In the genomic region with DNA sequence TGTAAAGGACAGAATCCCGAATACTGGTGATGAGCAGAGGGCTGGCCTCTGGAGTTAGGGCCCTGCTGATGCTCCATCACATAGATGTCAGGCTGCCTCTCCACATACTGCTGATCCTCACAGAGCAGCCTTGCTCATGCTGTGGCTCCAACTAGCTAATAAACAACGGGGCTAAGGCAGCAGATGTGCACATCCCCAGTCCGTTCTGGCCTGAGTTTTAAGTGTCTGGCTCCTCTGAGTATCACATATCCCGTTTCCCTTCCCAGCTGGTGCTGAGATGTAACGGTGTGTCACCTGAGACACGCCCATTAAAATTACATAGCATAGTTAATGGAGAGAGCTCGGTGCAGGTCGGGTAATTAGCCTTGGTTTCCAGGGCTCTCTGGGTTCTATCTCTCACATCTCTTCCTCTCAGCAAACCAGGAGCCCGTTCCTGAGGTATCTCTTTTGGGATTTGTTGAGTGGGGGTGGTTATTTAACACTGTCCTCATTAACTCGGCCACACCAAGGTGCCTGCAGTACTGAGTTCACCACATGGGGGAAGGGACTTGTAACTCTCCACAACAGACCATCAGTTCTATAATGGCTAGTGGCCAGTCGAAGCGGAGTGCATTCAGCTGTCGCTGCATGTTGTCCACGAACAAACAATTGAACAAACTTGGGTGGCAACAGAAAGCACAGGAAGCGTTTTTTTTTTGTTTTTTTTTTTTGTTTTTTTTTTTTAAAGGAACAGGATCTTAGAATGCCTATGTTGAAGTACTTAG, we compare ENCODE assay signal across 8 mouse cellular contexts.
A peak's percentile ranks its signal among the peaks of the same experiment; 100 is the strongest.
DNase-seq lines count a peak whose midpoint lies in the region; ATAC-seq and TF ChIP-seq lines count a peak whose summit lies in the region.

No protein-coding gene starts in this region.

- TF ChIP-seq CTCF in kidney, adult 2 months (conservative IDR thresholded peaks at IDR 0.05; ENCODE audit: insufficient read depth, insufficient read length, low read depth, low read length) = no peak
- peak; percentile 41 for TF ChIP-seq CTCF in intestine, postnatal 0 days (IDR thresholded peaks at IDR 0.05; ENCODE audit: low read depth)

- peak; percentile 43 for DNase-seq in kidney, adult 2 months
- DNase-seq in kidney, adult 18-20 months = no peak
- peak; percentile 21 for DNase-seq in embryonic facial prominence, embryonic 11.5 days (ENCODE audit: low spot score)
- no peak for DNase-seq in natural killer cell, adult 2 months (ENCODE audit: low spot score in 2 of 2)

- no peaks in the 10 kb centered on the region for H3K27me3 ChIP-seq in kidney, adult 2 months (replicated peaks; ENCODE audit: control insufficient read depth, insufficient read depth, low read length)
- H3K27me3 ChIP-seq in embryonic facial prominence, embryonic 11.5 days (ENCODE audit: control insufficient read depth, insufficient read depth, low read length) = no peaks in the 10 kb centered on the region
- no peaks in the 10 kb centered on the region for H3K27me3 ChIP-seq in intestine, postnatal 0 days (replicated peaks; ENCODE audit: control insufficient read depth, insufficient read depth, low read length)
- H3K27me3 ChIP-seq in midbrain, embryonic 16.5 days (ENCODE audit: control insufficient read depth, insufficient read depth, low read depth, low read length) = no peaks in the 10 kb centered on the region

- H3K4me2 ChIP-seq in embryonic facial prominence, embryonic 11.5 days (ENCODE audit: low read depth, low read length) = no peak overlapping the region
- no peak overlapping the region for H3K4me2 ChIP-seq in intestine, postnatal 0 days (replicated peaks; ENCODE audit: low read depth)
- H3K4me2 ChIP-seq in midbrain, embryonic 16.5 days (ENCODE audit: low read length) = no peak overlapping the region

- H3K9me3 ChIP-seq in embryonic facial prominence, embryonic 11.5 days (replicated peaks; ENCODE audit: control insufficient read depth, low read length) = no peaks in the 10 kb centered on the region
- no peaks in the 10 kb centered on the region for H3K9me3 ChIP-seq in intestine, postnatal 0 days (ENCODE audit: control insufficient read depth)
- no peaks in the 10 kb centered on the region for H3K9me3 ChIP-seq in midbrain, embryonic 16.5 days (replicated peaks; ENCODE audit: control insufficient read depth, low read length, poor library complexity, severe bottlenecking)

- 28% methylated on average over 15 of the region's 15 CpGs for WGBS in kidney, adult 2 months
- 36% methylated on average over 15 of the region's 15 CpGs for WGBS in embryonic facial prominence, embryonic 11.5 days
- 46% methylated on average over 15 of the region's 15 CpGs for WGBS in intestine, postnatal 0 days
- WGBS in midbrain, embryonic 16.5 days = 45% methylated on average over 15 of the region's 15 CpGs

- no peak for TF ChIP-seq POLR2A in kidney, adult 2 months (IDR thresholded peaks at IDR 0.05; ENCODE audit: low read depth, low read length)

- ATAC-seq in embryonic facial prominence, embryonic 11.5 days (replicated peaks; ENCODE audit: insufficient number of reproducible peaks, low FRiP score, low TSS enrichment, low read depth) = peak; percentile 74
- 0 out of 2 replicates have a peak, but pooled peaks have one; percentile 33 for ATAC-seq in intestine, postnatal 0 days
- peak; percentile 64 for ATAC-seq in midbrain, embryonic 16.5 days
- no peak for ATAC-seq in megakaryocyte-erythroid progenitor cell, adult 5-6 weeks (replicated peaks; ENCODE audit: low FRiP score, low TSS enrichment, poor library complexity, severe bottlenecking)
- no peak for ATAC-seq in erythroid progenitor cell, adult 5-6 weeks (replicated peaks; ENCODE audit: low FRiP score, poor library complexity, severe bottlenecking)

- H3K27ac ChIP-seq in kidney, adult 2 months (ENCODE audit: insufficient read depth, low read depth, low read length) = no peak overlapping the region
- H3K27ac ChIP-seq in embryonic facial prominence, embryonic 11.5 days (replicated peaks; ENCODE audit: low read depth, low read length) = no peak overlapping the region
- H3K27ac ChIP-seq in intestine, postnatal 0 days (ENCODE audit: low read depth, low read length) = no peak overlapping the region
- no peak overlapping the region for H3K27ac ChIP-seq in midbrain, embryonic 16.5 days (ENCODE audit: low read length)

- H3K4me1 ChIP-seq in kidney, adult 2 months (ENCODE audit: control insufficient read depth, insufficient read depth, low read length) = peaks cover 17% of the 10 kb centered on the region
- peaks cover 3% of the 10 kb centered on the region for H3K4me1 ChIP-seq in embryonic facial prominence, embryonic 11.5 days (ENCODE audit: control insufficient read depth, insufficient read depth, low read length)
- peaks cover 6% of the 10 kb centered on the region; the same call in 1 of the 2 replicates for H3K4me1 ChIP-seq in intestine, postnatal 0 days (replicated peaks; ENCODE audit: control insufficient read depth, insufficient read depth, low read length)
- H3K4me1 ChIP-seq in midbrain, embryonic 16.5 days (ENCODE audit: control insufficient read depth, insufficient read depth, low read length) = peaks cover 7% of the 10 kb centered on the region; the same call in 1 of the 2 replicates

- H3K4me3 ChIP-seq in kidney, adult 2 months (ENCODE audit: insufficient read depth, low read depth, low read length) = no peak overlapping the region
- no peak overlapping the region for H3K4me3 ChIP-seq in embryonic facial prominence, embryonic 11.5 days (ENCODE audit: low read depth, low read length)
- H3K4me3 ChIP-seq in intestine, postnatal 0 days (ENCODE audit: low read depth, low read length) = no peak overlapping the region
- no peak overlapping the region for H3K4me3 ChIP-seq in midbrain, embryonic 16.5 days (ENCODE audit: low read depth, low read length)

- no peak overlapping the region for H3K9ac ChIP-seq in embryonic facial prominence, embryonic 11.5 days (replicated peaks; ENCODE audit: low read length)
- no peak overlapping the region for H3K9ac ChIP-seq in intestine, postnatal 0 days (ENCODE audit: low read depth, low read length)
- H3K9ac ChIP-seq in midbrain, embryonic 16.5 days (ENCODE audit: low read depth, low read length) = no peak overlapping the region

- H3K36me3 ChIP-seq in kidney, adult 2 months (ENCODE audit: control insufficient read depth, insufficient read depth, low read length) = no peaks in the 10 kb centered on the region
- H3K36me3 ChIP-seq in embryonic facial prominence, embryonic 11.5 days (replicated peaks; ENCODE audit: control insufficient read depth, insufficient read depth, low read depth, low read length) = no peaks in the 10 kb centered on the region
- H3K36me3 ChIP-seq in intestine, postnatal 0 days (ENCODE audit: control insufficient read depth, insufficient read depth) = no peaks in the 10 kb centered on the region
- no peaks in the 10 kb centered on the region for H3K36me3 ChIP-seq in midbrain, embryonic 16.5 days (ENCODE audit: control insufficient read depth, insufficient read depth, low read length)

Comparison
In these comparisons a context has a peak if more than half of its experiments do, and no peak if none do; other contexts are left out.
1. DNase-seq: peak in kidney, adult 2 months (single experiment) and embryonic facial prominence, embryonic 11.5 days (single experiment); none in kidney, adult 18-20 months (single experiment) and natural killer cell, adult 2 months (0 of 2).
2. ATAC-seq: peak in embryonic facial prominence, embryonic 11.5 days (single experiment), intestine, postnatal 0 days (single experiment) and midbrain, embryonic 16.5 days (single experiment); none in megakaryocyte-erythroid progenitor cell, adult 5-6 weeks (single experiment) and erythroid progenitor cell, adult 5-6 weeks (single experiment).